Mouse (Mus musculus): Measurements from ENCODE around the gene Zfp428. TPM values are rescaled to one million over a fixed set of nuclear protein-coding genes. Genes with fewer than 3 reads are reported as not detected.

The Zfp428 gene
- polyA plus RNA-seq, 1 experiment from 2014 or later, result 37.7 TPM

- TF ChIP-seq CTCF (IDR thresholded peaks at IDR 0.05; ENCODE audit: low read depth), result no peak
- Histone ChIP-seq H3K36me3 (ENCODE audit: insufficient read depth) (no peaks in the 10 kb centered on the region), H3K27ac (ENCODE audit: low read depth) (no peak overlapping the region), H3K27me3 (ENCODE audit: insufficient read depth, low read length) (no peaks in the 10 kb centered on the region), H3K9me3 (ENCODE audit: low read depth, low read length) (no peaks in the 10 kb centered on the region), H3K4me1 (ENCODE audit: insufficient read depth) (no peaks in the 10 kb centered on the region), H3K4me2 (no peak overlapping the region), H3K9ac (no peak overlapping the region; the same call in 1 of the 2 replicates), H3K4me3 (ENCODE audit: low read depth, low read length) (no peak overlapping the region)
- WGBS, result 50% methylated on average over 5 of the region's 5 CpGs
- ATAC-seq (ENCODE audit: insufficient read depth) (peak; percentile 56; the same call in 1 of the 2 replicates), DNase-seq (peak; percentile 21)
These were observed 16.0 kb downstream of the Zfp428 start for GRCm38 (mm10) chr7:24522805-24523204.

GRCm38 (mm10) chr7:24523723-24524122 is 16.9 kb downstream of the Zfp428 start:
- TF ChIP-seq CTCF (IDR thresholded peaks at IDR 0.05; ENCODE audit: low read depth), result no peak
- Histone ChIP-seq H3K27ac (ENCODE audit: low read depth) (no peak overlapping the region), H3K4me2 (no peak overlapping the region), H3K4me1 (ENCODE audit: insufficient read depth) (no peaks in the 10 kb centered on the region), H3K9ac (no peak overlapping the region), H3K27me3 (ENCODE audit: insufficient read depth, low read length) (no peaks in the 10 kb centered on the region), H3K36me3 (ENCODE audit: insufficient read depth) (no peaks in the 10 kb centered on the region), H3K9me3 (ENCODE audit: low read depth, low read length) (no peaks in the 10 kb centered on the region), H3K4me3 (ENCODE audit: low read depth, low read length) (no peak overlapping the region)
- DNase-seq (no peak), ATAC-seq (ENCODE audit: insufficient read depth) (no peak)
- WGBS, result 82% methylated on average over 6 of the region's 6 CpGs

- no peak overlapping the region for H3K9ac ChIP-seq
- H3K9me3 ChIP-seq (ENCODE audit: low read depth, low read length), result no peaks in the 10 kb centered on the region
- ATAC-seq (ENCODE audit: insufficient read depth), result no peak
- H3K4me2 ChIP-seq, result no peak overlapping the region
- 73% methylated on average over 6 of the region's 6 CpGs for WGBS
- H3K4me1 ChIP-seq (ENCODE audit: insufficient read depth), result 0 out of 2 replicates have a peak, but pooled peaks cover 2% of the 10 kb centered on the region
- H3K36me3 ChIP-seq (ENCODE audit: insufficient read depth), result no peaks in the 10 kb centered on the region
- H3K27ac ChIP-seq (ENCODE audit: low read depth), result no peak overlapping the region
- H3K27me3 ChIP-seq (ENCODE audit: insufficient read depth, low read length), result no peaks in the 10 kb centered on the region
- TF ChIP-seq CTCF (IDR thresholded peaks at IDR 0.05; ENCODE audit: low read depth), result no peak
- H3K4me3 ChIP-seq (ENCODE audit: low read depth, low read length), result no peak overlapping the region
- DNase-seq, result no peak
These were observed 18.2 kb downstream of the Zfp428 start for GRCm38 (mm10) chr7:24524978-24525377.

GRCm38 (mm10) chr7:24525686-24526420 is 19.0 kb downstream of the Zfp428 start:
- DNase-seq, result no peak
- H3K4me2 ChIP-seq, result no peak overlapping the region
- 85% methylated on average over 12 of the region's 12 CpGs for WGBS

GRCm38 (mm10) chr7:24528861-24529260 is 22.1 kb downstream of the Zfp428 start:
- H3K4me2 ChIP-seq, result no peak overlapping the region
- no peak for ATAC-seq (ENCODE audit: insufficient read depth)
- no peak for DNase-seq
- no peak for TF ChIP-seq CTCF (IDR thresholded peaks at IDR 0.05; ENCODE audit: low read depth)
- H3K9ac ChIP-seq, result no peak overlapping the region
- no peaks in the 10 kb centered on the region for H3K27me3 ChIP-seq (ENCODE audit: insufficient read depth, low read length)
- no peak overlapping the region for H3K4me3 ChIP-seq (ENCODE audit: low read depth, low read length)
- no peak overlapping the region for H3K27ac ChIP-seq (ENCODE audit: low read depth)
- H3K36me3 ChIP-seq (ENCODE audit: insufficient read depth), result peaks cover 10% of the 10 kb centered on the region
- H3K9me3 ChIP-seq (ENCODE audit: low read depth, low read length), result no peaks in the 10 kb centered on the region
- H3K4me1 ChIP-seq (ENCODE audit: insufficient read depth), result 0 out of 2 replicates have a peak, but pooled peaks cover 2% of the 10 kb centered on the region
- 91% methylated on average over 11 of the region's 11 CpGs for WGBS

More at GRCm38 (mm10) chr7:24525686-24526420, 19.0 kb downstream of the Zfp428 start:
- Histone ChIP-seq H3K27ac (ENCODE audit: low read depth) (no peak overlapping the region), H3K27me3 (ENCODE audit: insufficient read depth, low read length) (no peaks in the 10 kb centered on the region), H3K9ac (no peak overlapping the region), H3K4me1 (ENCODE audit: insufficient read depth) (0 out of 2 replicates have a peak, but pooled peaks cover 2% of the 10 kb centered on the region), H3K36me3 (ENCODE audit: insufficient read depth) (no peaks in the 10 kb centered on the region), H3K4me3 (ENCODE audit: low read depth, low read length) (no peak overlapping the region), H3K9me3 (ENCODE audit: low read depth, low read length) (no peaks in the 10 kb centered on the region)
- TF ChIP-seq CTCF (IDR thresholded peaks at IDR 0.05; ENCODE audit: low read depth), result no peak
- no peak for ATAC-seq (ENCODE audit: insufficient read depth)

- no peaks in the 10 kb centered on the region for H3K27me3 ChIP-seq (ENCODE audit: insufficient read depth, low read length)
- H3K9me3 ChIP-seq (ENCODE audit: low read depth, low read length), result no peaks in the 10 kb centered on the region
- H3K9ac ChIP-seq, result peak overlapping the region; percentile 68
- 0 out of 2 replicates have a peak, but pooled peaks cover 2% of the 10 kb centered on the region for H3K4me1 ChIP-seq (ENCODE audit: insufficient read depth)
- H3K36me3 ChIP-seq (ENCODE audit: insufficient read depth), result peaks cover 15% of the 10 kb centered on the region
- peak overlapping the region; percentile 77 for H3K4me2 ChIP-seq
- no peak for DNase-seq
- H3K27ac ChIP-seq (ENCODE audit: low read depth), result peak overlapping the region; percentile 86; the same call in 1 of the 2 replicates
- WGBS, result 59% methylated on average over 11 of the region's 11 CpGs
- H3K4me3 ChIP-seq (ENCODE audit: low read depth, low read length), result peak overlapping the region; percentile 61
- TF ChIP-seq CTCF (IDR thresholded peaks at IDR 0.05; ENCODE audit: low read depth), result no peak
- no peak for ATAC-seq (ENCODE audit: insufficient read depth)
These were observed 22.8 kb downstream of the Zfp428 start for GRCm38 (mm10) chr7:24529580-24529979.

Measured in lung, embryonic 14.5 days (tissue).